Comparison of ENCODE assay signal across 25 mouse cellular contexts in the genomic region with DNA sequence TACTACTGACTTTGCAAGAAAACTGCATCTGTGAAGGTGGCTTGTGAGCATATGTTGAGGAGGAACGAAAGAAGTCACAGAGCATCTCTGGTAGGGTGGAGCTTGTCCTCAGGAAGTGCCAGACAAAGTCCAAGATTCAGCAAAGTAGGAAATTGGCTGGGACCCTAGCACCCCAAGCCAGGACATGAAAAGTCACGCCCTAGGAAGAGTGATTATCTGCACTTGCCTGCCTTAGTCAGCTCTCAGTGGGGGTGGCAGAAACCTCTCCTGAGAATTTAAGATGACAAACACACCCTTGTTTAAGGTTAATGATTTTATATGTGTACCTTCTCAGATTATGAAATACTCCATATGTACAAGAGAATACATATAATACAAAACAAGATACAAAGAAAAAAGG. TPM values are rescaled to one million over a fixed set of nuclear protein-coding genes. Genes with fewer than 3 reads are reported as not detected.
DNase-seq lines count a peak whose midpoint lies in the region; ATAC-seq lines count a peak whose summit lies in the region.
"Had no signal": no experiment of that assay in that cellular context is flagged by ENCODE, and none has a peak within 500 bp of the region (broad histone marks: within the 10 kb centered on the region; RNA-seq: fewer than 3 reads in every experiment).

No protein-coding gene starts in this region.

- peak; percentile 57 for ATAC-seq in intestine, embryonic 15.5 days
- ATAC-seq in intestine, embryonic 16.5 days, result peak; percentile 45; the same call in 1 of the 2 replicates
- ATAC-seq in stomach, embryonic 16.5 days (ENCODE audit: insufficient read depth, low FRiP score), result peak; percentile 53; the same call in 1 of the 2 replicates
- no peak for ATAC-seq in megakaryocyte-erythroid progenitor cell, adult 5-6 weeks (replicated peaks; ENCODE audit: low FRiP score, low TSS enrichment, poor library complexity, severe bottlenecking)
- ATAC-seq: forebrain, embryonic 16.5 days had no signal

- no peaks in the 10 kb centered on the region for H3K36me3 ChIP-seq in intestine, embryonic 15.5 days
- H3K36me3 ChIP-seq in intestine, embryonic 16.5 days (ENCODE audit: control insufficient read depth, insufficient read depth, low read length), result no peaks in the 10 kb centered on the region
- H3K36me3 ChIP-seq in stomach, embryonic 16.5 days (ENCODE audit: control insufficient read depth, insufficient read depth, low read length), result no peaks in the 10 kb centered on the region
- H3K36me3 ChIP-seq: embryonic facial prominence, embryonic 13.5 days; embryonic facial prominence, embryonic 15.5 days; forebrain, embryonic 10.5 days; forebrain, embryonic 12.5 days had no signal

- WGBS in intestine, embryonic 15.5 days, result 59% methylated on average over 2 of the region's 2 CpGs
- 58% methylated on average over 2 of the region's 2 CpGs for WGBS in intestine, embryonic 16.5 days
- WGBS in stomach, embryonic 16.5 days, result 60% methylated on average over 2 of the region's 2 CpGs

- no peak overlapping the region for H3K9ac ChIP-seq in intestine, embryonic 15.5 days
- no peak overlapping the region for H3K9ac ChIP-seq in intestine, embryonic 16.5 days (ENCODE audit: low read depth, low read length)
- H3K9ac ChIP-seq in stomach, embryonic 16.5 days (ENCODE audit: low read length), result no peak overlapping the region
- H3K9ac ChIP-seq: embryonic facial prominence, embryonic 13.5 days; embryonic facial prominence, embryonic 15.5 days; forebrain, embryonic 12.5 days had no signal

- no peak for DNase-seq in thymus, postnatal 25 days
- DNase-seq in frontal cortex, postnatal 25 days (ENCODE audit: low spot score in 2 of 2), result no peak
- DNase-seq: adrenal gland, adult 2 months; adrenal gland, postnatal 10 days; adrenal gland, postnatal 25 days; cerebellum, adult 11 months; cerebellum, adult 18-20 months; cerebellum, adult 8-10 months; cerebellum, adult 9-11 months; cerebellum, postnatal 14 days; cerebellum, postnatal 36 days; embryo, embryonic 11 days had no signal

- H3K27me3 ChIP-seq in intestine, embryonic 15.5 days (replicated peaks), result no peaks in the 10 kb centered on the region
- H3K27me3 ChIP-seq in intestine, embryonic 16.5 days (replicated peaks; ENCODE audit: control insufficient read depth, insufficient read depth, low read length), result no peaks in the 10 kb centered on the region
- no peaks in the 10 kb centered on the region for H3K27me3 ChIP-seq in stomach, embryonic 16.5 days (ENCODE audit: control insufficient read depth, insufficient read depth, low read length)
- H3K27me3 ChIP-seq: embryonic facial prominence, embryonic 15.5 days; forebrain, embryonic 12.5 days had no signal

- H3K4me2 ChIP-seq in intestine, embryonic 15.5 days (replicated peaks), result no peak overlapping the region
- no peak overlapping the region for H3K4me2 ChIP-seq in intestine, embryonic 16.5 days (ENCODE audit: low read depth, low read length)
- H3K4me2 ChIP-seq in stomach, embryonic 16.5 days (ENCODE audit: low read depth, low read length), result no peak overlapping the region
- H3K4me2 ChIP-seq: embryonic facial prominence, embryonic 13.5 days; embryonic facial prominence, embryonic 15.5 days; forebrain, embryonic 12.5 days had no signal

- no peaks in the 10 kb centered on the region for H3K4me1 ChIP-seq in intestine, embryonic 15.5 days (replicated peaks)
- no peaks in the 10 kb centered on the region for H3K4me1 ChIP-seq in intestine, embryonic 16.5 days (ENCODE audit: control insufficient read depth, insufficient read depth, low read length)
- no peaks in the 10 kb centered on the region for H3K4me1 ChIP-seq in stomach, embryonic 16.5 days (ENCODE audit: control insufficient read depth, insufficient read depth, low read length)
- H3K4me1 ChIP-seq: embryonic facial prominence, embryonic 13.5 days; embryonic facial prominence, embryonic 15.5 days; forebrain, embryonic 12.5 days had no signal

- no peak overlapping the region for H3K27ac ChIP-seq in intestine, embryonic 15.5 days
- H3K27ac ChIP-seq in intestine, embryonic 16.5 days (ENCODE audit: low read length), result no peak overlapping the region
- 0 out of 2 replicates have a peak overlapping the region, but pooled peaks have one; percentile 40 for H3K27ac ChIP-seq in stomach, embryonic 16.5 days (ENCODE audit: low read length)
- H3K27ac ChIP-seq: embryonic facial prominence, embryonic 13.5 days; embryonic facial prominence, embryonic 15.5 days; forebrain, embryonic 10.5 days; forebrain, embryonic 12.5 days had no signal

- H3K9me3 ChIP-seq in intestine, embryonic 15.5 days, result no peaks in the 10 kb centered on the region
- H3K9me3 ChIP-seq in intestine, embryonic 16.5 days (ENCODE audit: control insufficient read depth, low read length), result no peaks in the 10 kb centered on the region
- no peaks in the 10 kb centered on the region for H3K9me3 ChIP-seq in stomach, embryonic 16.5 days (replicated peaks; ENCODE audit: control insufficient read depth, low read length)
- H3K9me3 ChIP-seq: embryonic facial prominence, embryonic 13.5 days; embryonic facial prominence, embryonic 15.5 days; forebrain, embryonic 10.5 days; forebrain, embryonic 12.5 days had no signal

- no peak overlapping the region for H3K4me3 ChIP-seq in intestine, embryonic 15.5 days (replicated peaks)
- no peak overlapping the region for H3K4me3 ChIP-seq in intestine, embryonic 16.5 days (ENCODE audit: low read length)
- no peak overlapping the region for H3K4me3 ChIP-seq in stomach, embryonic 16.5 days (replicated peaks; ENCODE audit: low read length)
- H3K4me3 ChIP-seq: embryonic facial prominence, embryonic 13.5 days; embryonic facial prominence, embryonic 15.5 days; erythroblast, embryonic 14.5 days; forebrain, embryonic 10.5 days; forebrain, embryonic 12.5 days had no signal

RNA-seq across cellular contexts. Expression of gene Tmprss2, which starts 7.3 kb away (rescaled TPM):
- 26.0 and 28.9 TPM in 2 replicates for polyA plus RNA-seq in intestine, embryonic 15.5 days (2015; fragmentation: Nextera tagmentation; extraction: Ambion mirVana)
- polyA plus RNA-seq in intestine, embryonic 16.5 days (2015; fragmentation: Nextera tagmentation; extraction: Ambion mirVana), result 26.3 and 33.1 TPM in 2 replicates
- polyA plus RNA-seq in stomach, embryonic 16.5 days (2015; fragmentation: Nextera tagmentation; extraction: Ambion mirVana), result 47.3 and 57.5 TPM in 2 replicates
- total RNA-seq in megakaryocyte-erythroid progenitor cell, adult 5-6 weeks (2014; fragmentation: Nextera tagmentation), result not detected in 2 replicates
- not detected in 2 replicates for total RNA-seq in megakaryocyte-erythroid progenitor cell, adult 5-6 weeks (2017)
- total RNA-seq: adrenal gland, postnatal 25 days; common myeloid progenitor, adult 5-6 weeks; MEL had no signal
- polyA plus RNA-seq: C2C12 had no signal
